Mouse (Mus musculus): Measurements from ENCODE around the gene 4930519P11Rik. TPM values are rescaled to one million over a fixed set of nuclear protein-coding genes. Genes with fewer than 3 reads are reported as not detected.

Gene 4930519P11Rik
- total and polyA plus RNA-seq, 3 experiments, result 0.22 TPM; not detected in 2

GRCm38 (mm10) chr2:154642005-154642459 is 28.8 kb upstream of the 4930519P11Rik start:
- H3K9ac ChIP-seq (ENCODE audit: control insufficient read depth, low read depth, low read length, poor library complexity, severe bottlenecking), result no peak overlapping the region
- no peak for DNase-seq (ENCODE audit: low read depth, low spot score)
- H3K27ac ChIP-seq (ENCODE audit: control insufficient read depth, low read depth, low read length), result no peak overlapping the region
- H3K4me3 ChIP-seq (ENCODE audit: control insufficient read depth in 1 of 2, insufficient read depth in 1 of 2, low read depth in 2 of 2, low read length in 2 of 2), result no peak overlapping the region
- no peaks in the 10 kb centered on the region for H3K79me2 ChIP-seq (ENCODE audit: control insufficient read depth, insufficient read depth, low read length, poor library complexity)
- TF ChIP-seq KAT2A (conservative IDR thresholded peaks at IDR 0.05; ENCODE audit: low read depth, low read length) (no peak), POLR2A (IDR thresholded peaks at IDR 0.05; ENCODE audit: control insufficient read depth in 1 of 2, insufficient read depth in 1 of 2, low read depth in 1 of 2, low read length in 2 of 2, poor library complexity in 1 of 2) (no peak), CTCF (IDR thresholded peaks at IDR 0.05 in 2 of 3, conservative IDR thresholded peaks at IDR 0.05 in 1 of 3; ENCODE audit: control insufficient read depth in 1 of 3, insufficient read depth in 1 of 3, low read depth in 2 of 3, low read length in 3 of 3, poor library complexity in 1 of 3, severe bottlenecking in 1 of 3) (no peak), TBP (IDR thresholded peaks at IDR 0.05; ENCODE audit: low read depth, low read length) (no peak)
- no peaks in the 10 kb centered on the region for H3K9me3 ChIP-seq (replicated peaks; ENCODE audit: insufficient read depth, low read length)
- peaks cover 0 to 14% of the 10 kb centered on the region in 2 experiments; a peak in 2 of 4 replicates for H3K36me3 ChIP-seq (ENCODE audit: control insufficient read depth in 1 of 2, insufficient read depth in 2 of 2, low read length in 2 of 2)
- no peaks in the 10 kb centered on the region for H3K27me3 ChIP-seq (ENCODE audit: control insufficient read depth in 1 of 2, insufficient read depth in 2 of 2, low read length in 2 of 2)
- H3K4me1 ChIP-seq (ENCODE audit: control insufficient read depth in 1 of 2, insufficient read depth in 2 of 2, low read length in 2 of 2), result peaks cover 2 to 15% of the 10 kb centered on the region in 2 experiments; a peak in 3 of 4 replicates

- DNase-seq (ENCODE audit: low read depth, low spot score), result no peak
- Histone ChIP-seq H3K4me1 (ENCODE audit: control insufficient read depth in 1 of 2, insufficient read depth in 2 of 2, low read length in 2 of 2) (peaks cover 2 to 15% of the 10 kb centered on the region in 2 experiments; a peak in 3 of 4 replicates), H3K27me3 (ENCODE audit: control insufficient read depth in 1 of 2, insufficient read depth in 2 of 2, low read length in 2 of 2) (no peaks in the 10 kb centered on the region), H3K36me3 (ENCODE audit: control insufficient read depth in 1 of 2, insufficient read depth in 2 of 2, low read length in 2 of 2) (peaks cover 0 to 14% of the 10 kb centered on the region in 2 experiments; a peak in 2 of 4 replicates), H3K79me2 (ENCODE audit: control insufficient read depth, insufficient read depth, low read length, poor library complexity) (no peaks in the 10 kb centered on the region), H3K9ac (ENCODE audit: control insufficient read depth, low read depth, low read length, poor library complexity, severe bottlenecking) (no peak overlapping the region), H3K27ac (ENCODE audit: control insufficient read depth, low read depth, low read length) (no peak overlapping the region), H3K4me3 (ENCODE audit: control insufficient read depth in 1 of 2, insufficient read depth in 1 of 2, low read depth in 2 of 2, low read length in 2 of 2) (no peak overlapping the region), H3K9me3 (replicated peaks; ENCODE audit: insufficient read depth, low read length) (no peaks in the 10 kb centered on the region)
- TF ChIP-seq ZNF384 (IDR thresholded peaks at IDR 0.05; ENCODE audit: low read depth, low read length) (no peak), GABPA (IDR thresholded peaks at IDR 0.05; ENCODE audit: low read depth, low read length) (no peak), USF1 (IDR thresholded peaks at IDR 0.05; ENCODE audit: low read depth, low read length) (no peak), E2F4 (IDR thresholded peaks at IDR 0.05; ENCODE audit: borderline replicate concordance, low read depth, low read length) (no peak), ZKSCAN1 (IDR thresholded peaks at IDR 0.05; ENCODE audit: low read depth, low read length) (no peak), HCFC1 (IDR thresholded peaks at IDR 0.05; ENCODE audit: low read depth, low read length) (no peak), UBTF (IDR thresholded peaks at IDR 0.05; ENCODE audit: borderline replicate concordance, insufficient read depth, low read depth, low read length) (no peak), POLR2AphosphoS5 (IDR thresholded peaks at IDR 0.05; ENCODE audit: borderline replicate concordance, low read depth, low read length) (no peak), POLR2A (IDR thresholded peaks at IDR 0.05; ENCODE audit: control insufficient read depth in 1 of 2, insufficient read depth in 1 of 2, low read depth in 1 of 2, low read length in 2 of 2, poor library complexity in 1 of 2) (no peak), MXI1 (IDR thresholded peaks at IDR 0.05; ENCODE audit: low read depth, low read length) (no peak), BHLHE40 (IDR thresholded peaks at IDR 0.05; ENCODE audit: borderline replicate concordance, low read depth, low read length) (no peak), MAZ (IDR thresholded peaks at IDR 0.05; ENCODE audit: low read depth, low read length) (no peak), TCF12 (IDR thresholded peaks at IDR 0.05; ENCODE audit: low read depth, low read length) (no peak), MAFK (IDR thresholded peaks at IDR 0.05; ENCODE audit: borderline replicate concordance, low read depth, low read length) (no peak)
These were observed 27.9 kb upstream of the 4930519P11Rik start for GRCm38 (mm10) chr2:154641176-154641575.

Measured in MEL (cell line).